Mouse (Mus musculus): ENCODE data around the gene Ptprg. TPM values are rescaled to one million over a fixed set of nuclear protein-coding genes. Genes with fewer than 3 reads are reported as not detected.
A peak's percentile ranks its signal among the peaks of the same experiment; 100 is the strongest.

Gene Ptprg
- total and polyA plus RNA-seq, 3 experiments: 25.1 to 57.1 (median 54.0) TPM

GRCm38 (mm10) chr14:11841621-11842020 is 288.3 kb downstream of the Ptprg start:
- peak in 1 of 2 experiments; percentile 39 for DNase-seq
- Histone ChIP-seq H3K79me2 (replicated peaks; ENCODE audit: control insufficient read depth, insufficient read depth, low read length) (0 out of 2 replicates have a peak, but pooled peaks cover 2% of the 10 kb centered on the region), H3K36me3 (ENCODE audit: control insufficient read depth, insufficient read depth, low read length) (peaks cover 4% of the 10 kb centered on the region; the same call in 1 of the 2 replicates), H3K27ac (peak overlapping the region; percentile 49), H3K4me3 (no peak overlapping the region), H3K27me3 (ENCODE audit: control insufficient read depth, insufficient read depth, low read length) (no peaks in the 10 kb centered on the region), H3K4me1 (ENCODE audit: control insufficient read depth, insufficient read depth, low read length) (peaks cover 19% of the 10 kb centered on the region), H3K9ac (ENCODE audit: low read depth, low read length) (no peak overlapping the region)
- TF ChIP-seq EP300 (IDR thresholded peaks at IDR 0.05; ENCODE audit: insufficient read depth, low read depth, low read length) (peak; percentile 77; the same call in 1 of the 2 replicates), POLR2A (IDR thresholded peaks at IDR 0.05; ENCODE audit: insufficient read depth, low read depth, low read length) (peak; percentile 49; the same call in 1 of the 2 replicates), CTCF (IDR thresholded peaks at IDR 0.05) (no peak)
- intact Hi-C loops (cut with DNase I): loop anchor here (2.0 kb wide), 1 partner anchor 21 kb away; no protein-coding TSS in a partner anchor
- 38% methylated on average over 4 of the region's 4 CpGs for WGBS

- Histone ChIP-seq H3K9ac (ENCODE audit: low read depth, low read length) (peak overlapping the region; percentile 11), H3K79me2 (replicated peaks; ENCODE audit: control insufficient read depth, insufficient read depth, low read length) (no peaks in the 10 kb centered on the region), H3K27me3 (ENCODE audit: control insufficient read depth, insufficient read depth, low read length) (no peaks in the 10 kb centered on the region), H3K36me3 (ENCODE audit: control insufficient read depth, insufficient read depth, low read length) (peaks cover 16% of the 10 kb centered on the region), H3K4me1 (ENCODE audit: control insufficient read depth, insufficient read depth, low read length) (peaks cover 8% of the 10 kb centered on the region), H3K4me3 (0 out of 2 replicates have a peak overlapping the region, but pooled peaks have one; percentile 16), H3K27ac (peak overlapping the region; percentile 69)
- WGBS: 18% methylated on average over 3 of the region's 3 CpGs
- intact Hi-C loops (cut with DNase I): no loop called here
- peak; percentile 44 to 46 for DNase-seq
- TF ChIP-seq EP300 (IDR thresholded peaks at IDR 0.05; ENCODE audit: insufficient read depth, low read depth, low read length) (0 out of 2 replicates have a peak, but pooled peaks have one; percentile 25), POLR2A (IDR thresholded peaks at IDR 0.05; ENCODE audit: insufficient read depth, low read depth, low read length) (no peak), CTCF (IDR thresholded peaks at IDR 0.05) (peak; percentile 41)
Observed at GRCm38 (mm10) chr14:11852896-11853295, 299.6 kb downstream of the Ptprg start.

- peaks cover 2% of the 10 kb centered on the region; the same call in 1 of the 2 replicates for H3K79me2 ChIP-seq (replicated peaks; ENCODE audit: control insufficient read depth, insufficient read depth, low read length)
- intact Hi-C loops (cut with DNase I): no loop called here
- no peaks in the 10 kb centered on the region for H3K27me3 ChIP-seq (ENCODE audit: control insufficient read depth, insufficient read depth, low read length)
- H3K27ac ChIP-seq: no peak overlapping the region
- peaks cover 22% of the 10 kb centered on the region for H3K36me3 ChIP-seq (ENCODE audit: control insufficient read depth, insufficient read depth, low read length)
- no peak for DNase-seq
- no peak overlapping the region for H3K9ac ChIP-seq (ENCODE audit: low read depth, low read length)
- no peak overlapping the region for H3K4me3 ChIP-seq
- TF ChIP-seq POLR2A (IDR thresholded peaks at IDR 0.05; ENCODE audit: insufficient read depth, low read depth, low read length) (no peak), EP300 (IDR thresholded peaks at IDR 0.05; ENCODE audit: insufficient read depth, low read depth, low read length) (no peak), CTCF (IDR thresholded peaks at IDR 0.05) (no peak)
- peaks cover 15% of the 10 kb centered on the region for H3K4me1 ChIP-seq (ENCODE audit: control insufficient read depth, insufficient read depth, low read length)
Observed at GRCm38 (mm10) chr14:11855499-11855898, 302.2 kb downstream of the Ptprg start.

GRCm38 (mm10) chr14:11857928-11858481 is 304.7 kb downstream of the Ptprg start:
- Histone ChIP-seq H3K36me3 (ENCODE audit: control insufficient read depth, insufficient read depth, low read length) (peaks cover 12% of the 10 kb centered on the region), H3K79me2 (replicated peaks; ENCODE audit: control insufficient read depth, insufficient read depth, low read length) (peaks cover 2% of the 10 kb centered on the region; the same call in 1 of the 2 replicates), H3K27me3 (ENCODE audit: control insufficient read depth, insufficient read depth, low read length) (no peaks in the 10 kb centered on the region), H3K27ac (0 out of 2 replicates have a peak overlapping the region, but pooled peaks have one; percentile 6), H3K4me1 (ENCODE audit: control insufficient read depth, insufficient read depth, low read length) (peaks cover 15% of the 10 kb centered on the region), H3K4me3 (no peak overlapping the region), H3K9ac (ENCODE audit: low read depth, low read length) (no peak overlapping the region)
- no peak for DNase-seq
- TF ChIP-seq EP300 (IDR thresholded peaks at IDR 0.05; ENCODE audit: insufficient read depth, low read depth, low read length): no peak
- TF ChIP-seq POLR2A (IDR thresholded peaks at IDR 0.05; ENCODE audit: insufficient read depth, low read depth, low read length): no peak
- intact Hi-C loops (cut with DNase I): no loop called here
- 57% methylated on average over 3 of the region's 3 CpGs for WGBS

GRCm38 (mm10) chr14:11863286-11863685 is 310.0 kb downstream of the Ptprg start:
- Histone ChIP-seq H3K79me2 (replicated peaks; ENCODE audit: control insufficient read depth, insufficient read depth, low read length) (peaks cover 2% of the 10 kb centered on the region; the same call in 1 of the 2 replicates), H3K9ac (ENCODE audit: low read depth, low read length) (no peak overlapping the region), H3K27ac (peak overlapping the region; percentile 89), H3K4me1 (ENCODE audit: control insufficient read depth, insufficient read depth, low read length) (peaks cover 37% of the 10 kb centered on the region), H3K27me3 (ENCODE audit: control insufficient read depth, insufficient read depth, low read length) (no peaks in the 10 kb centered on the region), H3K36me3 (ENCODE audit: control insufficient read depth, insufficient read depth, low read length) (peaks cover 30% of the 10 kb centered on the region), H3K4me3 (no peak overlapping the region)
- intact Hi-C loops (cut with DNase I): loop anchor here (2.0 kb wide), 1 partner anchor 20 kb away; no protein-coding TSS in a partner anchor
- TF ChIP-seq CTCF (IDR thresholded peaks at IDR 0.05) (no peak), EP300 (IDR thresholded peaks at IDR 0.05; ENCODE audit: insufficient read depth, low read depth, low read length) (peak; percentile 35; the same call in 1 of the 2 replicates), POLR2A (IDR thresholded peaks at IDR 0.05; ENCODE audit: insufficient read depth, low read depth, low read length) (no peak)
- 13% methylated on average over 3 of the region's 3 CpGs for WGBS
- DNase-seq: peak in 1 of 2 experiments; percentile 69

DNA sequence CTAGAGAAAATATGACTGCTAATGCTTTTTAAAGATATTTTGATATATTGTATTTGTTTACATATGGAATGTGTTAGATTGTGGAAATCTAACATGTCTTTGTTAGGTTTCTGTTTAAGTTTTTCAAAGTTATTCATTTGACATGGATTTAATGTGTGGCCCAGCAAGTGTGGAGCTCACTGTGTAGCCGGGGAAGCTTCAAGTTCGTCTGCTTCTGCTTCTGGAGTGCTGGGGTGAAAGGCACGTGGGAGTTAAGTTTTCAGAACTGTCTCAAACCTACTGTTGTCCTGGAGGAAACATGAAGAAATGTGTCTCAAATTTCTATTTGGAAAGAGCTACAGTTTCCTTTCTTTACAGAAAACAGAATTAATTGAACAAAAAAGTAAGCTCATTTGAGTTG is 311.5 kb downstream of the Ptprg start:
- H3K36me3 ChIP-seq (ENCODE audit: control insufficient read depth, insufficient read depth, low read length): peaks cover 31% of the 10 kb centered on the region
- 46% methylated on average over 3 of the region's 3 CpGs for WGBS
- H3K4me1 ChIP-seq (ENCODE audit: control insufficient read depth, insufficient read depth, low read length): peaks cover 42% of the 10 kb centered on the region
- intact Hi-C loops (cut with DNase I): loop anchor here (5.0 kb wide), 2 partner anchors 237 to 313 kb away; partner anchors contain the start of gene Ptprg
- no peak overlapping the region for H3K4me3 ChIP-seq
- no peak overlapping the region for H3K9ac ChIP-seq (ENCODE audit: low read depth, low read length)
- H3K27ac ChIP-seq: peak overlapping the region; percentile 89
- H3K27me3 ChIP-seq (ENCODE audit: control insufficient read depth, insufficient read depth, low read length): no peaks in the 10 kb centered on the region
- DNase-seq: no peak
- TF ChIP-seq POLR2A (IDR thresholded peaks at IDR 0.05; ENCODE audit: insufficient read depth, low read depth, low read length) (no peak), EP300 (IDR thresholded peaks at IDR 0.05; ENCODE audit: insufficient read depth, low read depth, low read length) (no peak), CTCF (IDR thresholded peaks at IDR 0.05) (no peak)
- H3K79me2 ChIP-seq (replicated peaks; ENCODE audit: control insufficient read depth, insufficient read depth, low read length): peaks cover 2% of the 10 kb centered on the region; the same call in 1 of the 2 replicates
